Mouse (Mus musculus) megakaryocyte, embryonic 14.5 days (primary cell): ENCODE data around the gene Wdr17. TPM values are rescaled to one million over a fixed set of nuclear protein-coding genes. Genes with fewer than 3 reads are reported as not detected.

ENCODE experiments used
- H3K27me3 ChIP-seq: replicated peaks from 2 replicates; pipeline ENCODE3; 2012; ENCODE audit warnings: inconsistent platforms
- H3K36me3 ChIP-seq: replicated peaks from 2 replicates; pipeline ENCODE3; 2012; ENCODE audit warnings: low read length, inconsistent platforms, mixed read lengths
- H3K4me1 ChIP-seq: 2 replicates; pipeline ENCODE4 v1.6.1; 2012; ENCODE audit warnings: inconsistent platforms
- H3K4me3 ChIP-seq: replicated peaks from 2 replicates; pipeline ENCODE3; 2012; ENCODE audit warnings: moderate library complexity, mild to moderate bottlenecking, inconsistent platforms
- H3K9me3 ChIP-seq: 2 replicates; pipeline ENCODE4 v1.6.1; 2012; ENCODE audit warnings: inconsistent platforms
- FLI1 ChIP-seq: IDR thresholded peaks from 2 replicates; pipeline ENCODE4 v1.6.1; 2012; ENCODE audit warnings: low read length, inconsistent platforms, mixed read lengths
- GATA1 ChIP-seq: IDR thresholded peaks from 3 replicates; pipeline ENCODE4 v1.6.1; 2012; ENCODE audit warnings: mixed read lengths, low read length, inconsistent platforms, borderline replicate concordance
- polyA plus RNA-seq: library from polyadenylated mRNA; stranded (reverse); fragments of >175 nt; gene quantifications from 2 replicates; pipeline ENCODE4 v1.2.3, GENCODE M21; 2012; ENCODE audit warnings: low replicate concordance; ENCODE audit not compliant: insufficient read depth

Gene Wdr17
- polyA plus RNA-seq, 1 experiment, result not detected

DNA sequence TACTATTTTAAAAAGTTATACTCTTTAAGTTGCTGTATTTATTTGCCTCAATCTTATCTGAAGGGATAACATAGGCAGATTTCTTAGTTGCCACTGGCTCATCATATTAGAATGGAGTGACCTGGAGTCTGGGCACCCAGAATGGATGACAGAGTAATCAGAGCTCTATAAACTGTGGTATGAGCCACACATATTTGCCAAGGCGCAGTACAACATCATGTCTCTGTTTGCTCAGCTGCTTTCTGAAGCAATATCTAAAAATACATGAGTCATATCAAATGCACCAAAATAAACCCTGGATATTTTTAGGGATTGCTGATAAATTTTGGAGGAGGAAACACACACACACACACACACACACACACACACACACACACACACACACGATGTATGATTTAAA lies 277.6 kb downstream of the Wdr17 start:
- Histone ChIP-seq H3K9me3 (no peaks in the 10 kb centered on the region), H3K27me3 (no peaks in the 10 kb centered on the region), H3K4me3 (no peak overlapping the region), H3K36me3 (no peaks in the 10 kb centered on the region), H3K4me1 (peaks cover 7% of the 10 kb centered on the region; the same call in 1 of the 2 replicates)
- no peak for TF ChIP-seq FLI1

DNA sequence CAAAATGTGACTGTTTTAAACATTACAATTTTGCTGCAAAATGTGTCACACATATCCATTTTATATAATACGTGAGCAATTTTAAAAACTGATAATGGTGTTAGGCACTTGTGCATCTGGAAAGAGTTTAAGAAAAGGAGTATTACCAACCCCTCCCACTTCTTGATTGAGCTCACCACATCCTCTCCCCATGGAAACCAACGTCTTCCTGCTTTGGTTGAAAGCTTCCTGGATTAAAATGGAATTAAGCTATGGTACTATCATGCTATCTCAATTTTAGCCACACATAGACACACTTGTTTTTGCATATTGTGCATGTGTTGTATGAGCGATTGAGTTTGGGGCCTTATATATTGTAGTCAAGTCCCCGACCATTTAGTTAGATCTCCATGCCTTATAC lies 283.5 kb downstream of the Wdr17 start:
- no peaks in the 10 kb centered on the region for H3K36me3 ChIP-seq
- peaks cover 24% of the 10 kb centered on the region for H3K4me1 ChIP-seq
- H3K4me3 ChIP-seq, result no peak overlapping the region
- 0 out of 2 replicates have a peak, but pooled peaks cover 2% of the 10 kb centered on the region for H3K9me3 ChIP-seq
- TF ChIP-seq FLI1, result no peak
- no peak for TF ChIP-seq GATA1
- H3K27me3 ChIP-seq, result no peaks in the 10 kb centered on the region

DNA sequence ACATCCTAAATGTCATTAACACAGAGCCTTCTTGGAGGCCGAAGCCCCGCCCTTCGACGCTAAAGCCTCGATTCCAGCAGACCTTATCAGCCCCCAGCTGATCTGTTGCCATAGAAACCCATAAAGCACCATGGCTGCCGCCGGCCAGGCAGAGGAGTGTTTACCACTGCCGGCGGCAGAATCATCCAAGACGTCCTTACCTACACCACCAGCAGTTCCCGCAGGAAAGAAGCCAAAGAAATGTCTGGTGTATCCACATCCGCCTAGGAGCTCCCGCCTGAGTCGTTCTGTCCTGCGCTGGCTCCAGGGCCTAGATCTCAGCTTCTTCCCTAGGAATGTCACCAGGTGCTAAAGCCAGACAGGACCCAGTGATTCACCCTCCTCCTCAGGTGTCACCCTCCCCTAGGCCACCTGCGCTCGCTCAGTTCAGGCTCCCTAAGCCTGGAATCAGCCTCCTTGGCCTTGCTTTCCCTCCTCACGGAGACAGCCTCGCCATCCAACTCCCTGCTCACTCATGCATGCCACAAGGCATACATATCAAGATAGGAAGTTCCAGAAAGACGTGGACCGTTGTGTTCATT lies 286.2 kb downstream of the Wdr17 start, which contains the start of gene Spata4:
Gene Spata4 (plus strand): TSS at position 111 of the 581 bp plus-strand sequence.
- Histone ChIP-seq H3K4me1 (peaks cover 33% of the 10 kb centered on the region), H3K9me3 (0 out of 2 replicates have a peak, but pooled peaks cover 2% of the 10 kb centered on the region), H3K4me3 (no peak within 1 kb of the TSS), H3K27me3 (no peaks in the 10 kb centered on the region), H3K36me3 (no peaks in the 10 kb centered on the region)
- TF ChIP-seq GATA1 (no peak), FLI1 (no peak)

DNA sequence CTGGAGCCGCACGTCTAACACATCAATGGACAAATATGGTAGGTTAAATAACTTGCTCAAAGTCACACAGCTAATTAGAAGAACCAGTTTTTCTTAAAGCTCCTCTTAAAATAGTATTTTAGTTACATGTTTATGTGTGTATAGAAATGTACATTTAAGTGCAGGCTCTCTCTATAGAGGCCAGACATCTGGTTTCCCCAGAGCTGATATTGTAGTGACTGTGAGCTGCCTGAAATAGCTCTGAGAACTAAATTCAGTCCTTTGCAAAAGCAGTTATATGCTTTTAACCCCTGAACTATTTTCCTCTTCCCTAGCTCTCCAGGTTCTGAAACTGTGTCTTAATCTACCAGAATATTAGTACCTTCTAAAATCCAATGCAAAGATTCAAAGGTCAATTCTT lies 289.6 kb downstream of the Wdr17 start:
- H3K27me3 ChIP-seq, result no peaks in the 10 kb centered on the region
- peaks cover 17% of the 10 kb centered on the region for H3K4me1 ChIP-seq
- H3K4me3 ChIP-seq, result no peak overlapping the region
- H3K9me3 ChIP-seq, result 0 out of 2 replicates have a peak, but pooled peaks cover 2% of the 10 kb centered on the region
- TF ChIP-seq GATA1, result no peak
- TF ChIP-seq FLI1, result no peak
- no peaks in the 10 kb centered on the region for H3K36me3 ChIP-seq

DNA sequence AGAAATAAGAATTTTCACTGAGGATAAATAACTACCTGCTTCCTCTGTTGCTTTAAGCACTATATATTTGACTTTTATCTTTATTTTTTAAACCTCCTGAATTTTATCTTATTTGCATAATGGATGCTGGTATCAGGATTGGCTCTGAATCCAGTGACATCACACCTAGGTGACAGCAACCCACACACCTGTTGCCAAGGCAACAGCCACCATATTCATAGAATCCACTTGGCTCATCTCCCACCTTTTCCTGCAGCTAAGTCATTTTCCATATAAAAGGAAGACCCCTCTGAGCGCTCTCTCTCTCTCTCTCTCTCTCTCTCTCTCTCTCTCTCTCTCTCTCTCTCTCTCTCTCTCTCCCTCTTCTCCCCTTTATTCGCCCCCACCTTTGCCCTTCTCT lies 290.0 kb downstream of the Wdr17 start:
- no peak for TF ChIP-seq GATA1
- no peak for TF ChIP-seq FLI1
- Histone ChIP-seq H3K4me3 (no peak overlapping the region), H3K27me3 (no peaks in the 10 kb centered on the region), H3K36me3 (no peaks in the 10 kb centered on the region), H3K4me1 (peaks cover 17% of the 10 kb centered on the region), H3K9me3 (0 out of 2 replicates have a peak, but pooled peaks cover 2% of the 10 kb centered on the region)

DNA sequence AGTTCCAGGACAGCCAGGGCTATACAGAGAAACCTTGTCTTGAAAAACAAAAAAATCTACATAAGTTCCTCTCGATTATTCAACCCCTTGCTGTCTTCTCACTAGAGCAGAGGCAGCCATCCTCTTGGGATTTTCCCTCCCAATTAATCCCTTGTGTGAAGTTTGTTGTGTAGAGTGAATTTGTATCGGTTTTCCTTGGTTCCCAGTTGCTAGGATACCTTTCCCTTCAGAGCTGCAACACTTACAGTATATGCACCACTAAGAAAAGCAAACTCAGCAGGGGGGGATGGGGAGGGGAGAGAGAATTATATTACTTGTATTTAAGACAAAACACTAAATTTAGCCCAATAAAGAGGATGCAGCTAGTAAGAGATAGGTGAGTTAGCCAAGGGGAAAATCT lies 290.9 kb downstream of the Wdr17 start:
- H3K36me3 ChIP-seq, result no peaks in the 10 kb centered on the region
- H3K4me1 ChIP-seq, result peaks cover 16% of the 10 kb centered on the region
- no peak for TF ChIP-seq FLI1
- no peak for TF ChIP-seq GATA1
- H3K27me3 ChIP-seq, result no peaks in the 10 kb centered on the region
- no peak overlapping the region for H3K4me3 ChIP-seq
- 0 out of 2 replicates have a peak, but pooled peaks cover 2% of the 10 kb centered on the region for H3K9me3 ChIP-seq

DNA sequence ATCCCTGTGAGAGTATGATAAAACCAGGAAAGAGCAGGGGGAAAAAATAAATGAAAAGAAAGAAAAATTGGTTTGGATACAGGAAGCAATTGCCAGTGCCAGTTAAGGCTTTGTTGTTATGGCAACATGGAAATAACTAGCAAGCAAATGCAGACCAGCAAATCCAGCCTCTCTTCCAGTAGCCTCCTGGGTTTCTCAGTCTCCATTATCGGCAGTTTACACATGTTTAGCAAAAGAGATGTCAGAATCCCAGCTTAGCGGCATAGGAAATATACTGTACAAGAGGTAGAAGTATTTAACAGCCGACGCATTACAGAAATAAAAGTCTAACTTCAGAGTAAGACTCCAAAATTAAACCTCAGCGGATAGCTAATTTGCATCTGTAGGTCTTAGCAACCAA lies 292.4 kb downstream of the Wdr17 start:
- Histone ChIP-seq H3K36me3 (no peaks in the 10 kb centered on the region), H3K27me3 (no peaks in the 10 kb centered on the region), H3K4me1 (peaks cover 9% of the 10 kb centered on the region), H3K4me3 (no peak overlapping the region), H3K9me3 (no peaks in the 10 kb centered on the region)
- TF ChIP-seq GATA1 (no peak), FLI1 (no peak)

DNA sequence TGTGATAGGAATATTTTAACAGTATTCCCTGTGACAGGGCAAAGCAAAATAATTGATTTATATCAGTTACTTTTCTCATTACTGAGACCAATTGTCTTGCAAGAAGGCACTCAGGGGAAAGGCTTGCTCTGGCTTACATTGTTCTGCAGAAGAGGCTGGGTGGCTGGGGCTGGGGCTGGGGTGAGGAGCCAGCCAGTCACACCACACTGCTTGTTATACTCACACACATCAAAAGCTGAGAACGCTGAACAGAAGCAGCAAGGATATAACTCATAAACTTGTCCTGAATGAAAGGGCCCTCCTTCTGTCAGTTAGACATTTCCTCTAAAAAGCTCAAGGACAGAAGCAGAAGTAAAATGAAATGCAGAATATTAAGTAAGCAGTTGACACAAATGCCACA lies 304.1 kb downstream of the Wdr17 start:
- Histone ChIP-seq H3K9me3 (peaks cover 5% of the 10 kb centered on the region; the same call in 1 of the 2 replicates), H3K36me3 (no peaks in the 10 kb centered on the region), H3K4me1 (peaks cover 18% of the 10 kb centered on the region), H3K27me3 (no peaks in the 10 kb centered on the region), H3K4me3 (no peak overlapping the region)
- TF ChIP-seq GATA1 (no peak), FLI1 (no peak)

DNA sequence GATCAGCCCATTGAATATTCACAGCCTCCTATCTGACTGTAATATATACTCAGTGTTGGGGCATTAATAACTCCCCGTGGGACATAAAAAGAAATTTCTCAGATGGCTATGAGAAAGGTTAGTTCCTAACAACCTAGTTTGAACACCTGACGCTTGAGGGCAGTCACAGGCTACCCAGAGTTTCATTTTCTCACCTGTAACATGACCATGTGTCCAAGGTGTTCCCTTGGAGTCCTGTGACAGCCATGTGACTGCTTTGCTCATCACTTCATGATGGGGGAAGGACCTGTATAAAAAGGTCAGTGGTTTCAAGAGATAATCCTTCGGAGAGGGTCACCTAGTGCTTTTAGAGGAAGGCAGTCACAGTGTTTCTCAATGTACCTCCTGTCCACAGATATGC lies 305.5 kb downstream of the Wdr17 start:
- Histone ChIP-seq H3K9me3 (peaks cover 2% of the 10 kb centered on the region; the same call in 1 of the 2 replicates), H3K36me3 (no peaks in the 10 kb centered on the region), H3K4me1 (peaks cover 29% of the 10 kb centered on the region), H3K4me3 (no peak overlapping the region), H3K27me3 (no peaks in the 10 kb centered on the region)
- no peak for TF ChIP-seq FLI1
- TF ChIP-seq GATA1, result no peak

Other genes with a start within 250 kb of the Wdr17 start
- gene Gpm6a, start 67.7 kb upstream of the Wdr17 start, polyA plus RNA-seq, result 0.03 TPM in 1 of 2 replicates, not detected in the other